Mouse (Mus musculus): ENCODE results near the gene Muc15.

Muc15 gene

GRCm38 (mm10) chr2:110721290-110721753 is at the start of gene Muc15:
Gene Muc15, plus strand, starts transcription at chr2:110721340.
- no peak for DNase-seq (ENCODE audit: low read depth, low spot score)

DNA sequence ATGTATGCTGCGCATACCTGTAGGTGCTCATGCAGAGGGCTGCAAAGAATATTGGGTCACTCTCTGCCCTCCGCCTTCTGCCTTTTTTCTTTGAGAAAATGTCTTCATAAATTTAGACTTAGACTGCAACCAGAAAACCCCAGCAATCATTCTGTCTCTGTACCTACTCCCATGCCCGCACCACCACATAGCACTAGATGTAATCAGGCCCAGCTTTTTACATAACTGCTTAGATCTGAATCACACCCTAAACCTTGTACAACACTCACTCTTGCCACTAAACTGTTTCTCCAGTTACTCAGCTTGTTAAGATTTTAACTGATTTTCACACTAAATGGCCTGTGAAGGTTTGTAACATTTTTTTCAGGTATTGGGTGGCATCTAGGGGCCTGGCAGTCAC is 11.7 kb upstream of the Muc15 start:
- DNase-seq (ENCODE audit: low read depth, low spot score), result no peak

DNA sequence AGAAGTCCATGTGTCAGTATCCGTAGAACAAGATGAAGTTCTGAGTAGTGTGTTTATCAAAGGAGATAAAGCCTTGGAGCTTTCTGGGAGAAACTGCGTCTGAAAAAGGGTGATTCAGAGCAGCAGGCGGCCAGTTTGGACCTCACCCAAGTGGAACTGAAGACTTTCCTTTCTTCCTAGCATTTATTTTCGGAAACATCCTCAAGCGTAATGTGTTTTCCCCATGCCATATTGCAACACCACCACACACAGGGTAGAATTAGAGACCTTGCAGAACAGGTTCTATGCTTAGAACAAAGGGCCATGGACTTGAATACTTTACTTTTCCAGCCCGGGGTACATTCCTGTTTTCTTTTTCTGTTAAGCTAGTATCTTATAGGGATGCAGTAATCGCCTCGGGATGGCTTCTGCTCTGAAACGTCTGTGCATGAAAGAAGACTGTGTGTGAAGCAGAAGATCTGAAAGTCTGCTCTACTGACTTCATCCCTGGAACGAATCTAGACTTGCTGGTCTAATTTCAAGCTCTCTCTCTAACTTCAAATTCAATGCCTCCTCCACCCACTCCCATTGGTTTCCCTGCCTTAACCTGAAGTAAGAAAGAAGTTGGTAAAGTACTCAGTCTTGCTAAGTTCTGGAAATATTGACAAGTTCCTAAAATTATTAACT is 11.0 kb upstream of the Muc15 start:
- DNase-seq (ENCODE audit: low read depth, low spot score), result no peak

DNA sequence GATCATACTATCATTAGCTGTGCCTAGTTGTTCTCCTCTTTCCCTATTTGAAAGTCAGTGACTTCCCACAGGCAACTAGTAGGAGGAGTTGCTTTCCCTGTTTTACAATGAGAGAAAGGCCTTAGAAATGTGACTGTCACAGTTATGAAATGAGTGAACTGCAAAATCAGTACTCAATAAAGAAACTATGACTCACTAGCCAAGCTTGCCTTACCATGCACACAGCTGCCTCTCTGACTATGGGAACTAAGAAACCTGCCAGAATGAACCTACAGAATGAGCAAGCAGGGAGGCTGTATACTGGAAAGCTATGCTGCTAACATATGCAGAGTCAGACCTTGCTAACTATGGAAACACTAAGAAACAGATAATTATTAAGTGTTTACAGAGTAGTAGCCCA is 2.1 kb upstream of the Muc15 start:
- no peak for DNase-seq (ENCODE audit: low read depth, low spot score)

DNA sequence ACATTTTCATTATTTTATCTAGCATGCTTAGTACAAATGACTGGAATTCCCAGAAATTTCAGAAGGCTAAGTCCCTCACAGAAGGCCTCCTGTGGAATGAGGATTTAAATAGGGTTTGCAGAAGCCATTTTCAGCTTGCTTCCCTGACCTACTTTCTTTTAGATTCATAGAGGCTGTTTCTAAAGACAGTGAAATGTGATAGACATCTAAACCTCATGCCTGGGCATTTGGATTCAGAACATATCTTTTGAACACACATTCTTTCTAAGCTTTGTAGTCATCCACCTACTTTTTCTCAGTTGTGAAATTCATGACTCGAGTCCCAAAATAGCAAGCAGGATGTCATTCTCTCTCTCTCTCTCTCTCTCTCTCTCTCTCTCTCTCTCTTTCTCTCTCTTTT is 1.1 kb downstream of the Muc15 start:
- no peak for DNase-seq (ENCODE audit: low read depth, low spot score)

GRCm38 (mm10) chr2:110726106-110726505 is 5.0 kb downstream of the Muc15 start:
- DNase-seq (ENCODE audit: low read depth, low spot score), result no peak

DNA sequence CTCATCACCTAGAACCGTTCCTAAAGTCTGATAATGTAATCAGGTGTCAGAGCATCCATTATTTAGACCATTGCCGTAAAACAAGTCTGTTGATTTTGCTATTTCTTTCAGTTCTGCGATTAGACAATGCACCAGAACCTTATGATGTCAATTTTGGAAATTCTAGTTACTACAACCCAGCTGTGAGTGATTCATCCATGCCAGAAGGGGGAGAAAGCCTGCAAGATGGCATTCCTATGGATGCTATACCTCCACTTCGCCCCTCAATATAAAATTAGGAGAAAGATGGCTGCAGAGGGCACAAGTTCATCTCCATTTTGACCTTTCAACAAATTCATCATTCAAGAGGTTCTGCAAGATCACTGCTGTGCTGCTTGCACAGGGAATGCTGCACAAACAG is 16.1 kb downstream of the Muc15 start:
- DNase-seq (ENCODE audit: low read depth, low spot score), result no peak

DNA sequence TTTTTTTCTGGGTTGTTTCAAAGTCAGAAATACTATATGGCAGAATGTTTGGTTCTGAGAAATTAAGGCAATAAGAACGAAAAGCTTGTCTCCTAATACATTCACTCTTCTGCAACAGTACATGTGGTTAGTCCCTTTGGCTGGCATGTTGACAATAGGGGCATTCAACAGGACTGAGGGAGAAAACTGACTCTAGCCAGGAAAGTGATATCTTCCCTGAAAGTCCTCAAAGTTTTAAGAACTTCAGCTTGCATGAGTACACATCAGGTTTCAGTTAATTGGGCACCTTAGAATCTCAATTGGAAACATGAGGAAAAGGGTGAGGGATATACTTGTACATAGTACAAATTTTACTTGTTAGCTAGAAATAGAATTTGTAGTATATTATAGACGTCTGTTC is 16.8 kb downstream of the Muc15 start:
- peak; percentile 10 for DNase-seq (ENCODE audit: low read depth, low spot score)

- no peak for DNase-seq (ENCODE audit: low read depth, low spot score)
These were observed 18.6 kb downstream of the Muc15 start for GRCm38 (mm10) chr2:110739781-110740180.

- DNase-seq (ENCODE audit: low read depth, low spot score), result no peak
These were observed 19.4 kb downstream of the Muc15 start for GRCm38 (mm10) chr2:110740493-110740892.

GRCm38 (mm10) chr2:110757556-110757955 is 36.4 kb downstream of the Muc15 start:
- no peak for DNase-seq (ENCODE audit: low read depth, low spot score)

DNA sequence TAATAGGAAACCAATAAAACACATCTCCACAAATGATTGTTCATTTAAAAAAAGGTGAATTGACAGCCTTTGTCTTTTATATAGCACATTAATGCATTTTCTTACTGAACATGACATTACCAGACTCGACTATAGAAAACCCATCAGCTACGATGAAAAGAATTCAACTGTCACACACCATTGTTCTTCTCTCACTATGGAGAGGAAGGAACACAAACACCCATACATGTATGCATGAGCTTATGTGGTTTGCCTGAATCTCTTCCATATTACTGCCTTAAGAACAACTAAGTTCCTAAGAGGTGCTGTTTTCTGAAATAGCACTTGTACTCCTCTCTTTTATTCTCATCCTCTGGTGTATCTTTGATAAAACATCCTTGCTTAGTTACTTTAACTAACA is 38.3 kb downstream of the Muc15 start:
- DNase-seq (ENCODE audit: low read depth, low spot score), result no peak

DNA sequence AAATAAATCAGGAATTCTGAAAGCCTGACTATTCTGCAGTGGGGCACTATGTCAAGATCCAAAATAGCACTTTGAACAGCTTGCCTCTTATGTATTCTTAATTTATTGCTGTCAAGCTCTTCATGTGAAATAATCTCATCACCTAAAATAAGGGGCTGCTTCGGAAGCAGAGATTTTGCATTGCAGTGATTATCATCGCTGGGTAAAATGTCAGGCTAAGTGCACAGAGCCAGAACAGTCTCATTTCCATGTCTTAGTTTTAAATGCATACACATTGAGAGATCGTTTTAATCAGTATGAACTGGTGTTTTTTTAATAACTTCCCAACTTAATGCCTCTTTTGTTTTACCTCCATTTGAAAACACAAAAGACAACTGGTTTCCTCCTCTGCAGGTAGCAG is 66.3 kb downstream of the Muc15 start:
- no peak for DNase-seq (ENCODE audit: low read depth, low spot score)

Data from forelimb bud, embryonic 11.5 days (tissue).